Mouse (Mus musculus) ovary, postnatal 14 days (tissue): Measurements from ENCODE around the gene Ablim1.

Source experiments
- DNase-seq: peaks from one replicate; pipeline ENCODE4 v3.0.0; 2022; ENCODE audit warnings: low spot score

The Ablim1 gene

DNA sequence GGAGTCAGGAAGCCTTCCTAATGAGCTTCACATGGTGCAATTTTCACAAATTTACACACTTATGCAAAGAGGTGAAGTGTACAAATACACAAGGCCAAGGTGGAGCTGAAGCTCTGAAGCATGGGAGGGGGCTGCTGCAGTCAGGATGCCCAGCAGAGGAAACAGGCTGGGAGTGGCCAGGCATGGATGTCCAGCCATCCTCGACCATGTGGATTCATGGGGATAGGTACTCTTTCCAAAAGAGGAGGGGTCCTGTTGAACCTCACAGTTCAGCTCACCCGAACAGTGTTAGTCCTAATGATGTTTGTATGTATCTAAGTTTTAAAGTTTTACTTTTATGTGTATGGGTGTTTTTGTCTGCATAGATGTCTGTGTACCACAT lies 190.6 kb downstream of the Ablim1 start:
- DNase-seq, result no peak

DNA sequence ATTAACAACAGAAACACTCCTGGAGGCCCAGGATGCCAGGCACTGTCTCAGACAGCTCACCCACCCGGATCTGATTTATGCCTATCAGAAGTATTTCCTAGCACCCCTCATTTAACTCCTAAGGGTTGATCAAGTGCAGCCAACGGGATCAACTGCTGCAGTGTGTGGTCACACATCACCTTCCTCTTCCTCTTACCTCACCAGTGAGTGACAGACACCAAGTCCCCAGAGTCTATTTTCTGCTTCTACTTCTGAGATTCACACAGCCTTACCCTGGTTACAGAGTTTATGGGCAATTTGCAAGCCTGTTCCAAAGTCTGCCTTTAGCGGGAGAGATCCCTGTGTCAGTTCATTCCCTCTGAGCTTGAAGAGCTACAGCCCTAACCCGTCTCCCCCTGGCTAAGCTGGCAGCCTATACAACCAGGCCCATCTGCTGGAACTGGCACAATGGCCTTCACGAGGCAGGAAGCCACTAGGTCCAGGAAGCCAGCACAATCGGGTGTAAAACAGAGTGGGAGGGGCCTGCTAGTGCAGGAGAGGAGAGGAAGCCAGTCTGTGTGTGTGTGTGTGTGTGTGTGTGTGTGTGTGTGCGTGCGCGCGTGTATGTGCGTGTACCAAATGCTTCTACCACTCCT lies 191.1 kb downstream of the Ablim1 start:
- DNase-seq, result no peak

DNA sequence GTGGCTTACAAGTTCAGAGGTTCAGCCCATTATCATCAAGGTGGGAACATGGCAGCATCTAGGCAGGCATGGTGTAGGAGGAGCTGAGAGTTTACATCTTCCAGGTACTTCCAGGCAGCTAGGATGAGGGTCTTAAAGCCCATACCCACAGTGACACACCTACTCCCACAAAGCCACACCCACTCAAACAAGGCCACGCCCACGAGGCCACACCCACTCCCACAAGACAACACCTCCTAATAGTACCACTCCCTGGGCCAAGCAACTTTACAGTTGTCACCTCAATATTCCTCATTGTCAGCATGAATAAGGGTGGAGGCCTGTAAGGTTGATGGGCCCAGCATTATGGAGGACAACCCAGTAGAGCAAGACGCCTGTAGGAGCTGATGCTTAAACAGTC lies 192.5 kb downstream of the Ablim1 start:
- DNase-seq, result no peak

DNA sequence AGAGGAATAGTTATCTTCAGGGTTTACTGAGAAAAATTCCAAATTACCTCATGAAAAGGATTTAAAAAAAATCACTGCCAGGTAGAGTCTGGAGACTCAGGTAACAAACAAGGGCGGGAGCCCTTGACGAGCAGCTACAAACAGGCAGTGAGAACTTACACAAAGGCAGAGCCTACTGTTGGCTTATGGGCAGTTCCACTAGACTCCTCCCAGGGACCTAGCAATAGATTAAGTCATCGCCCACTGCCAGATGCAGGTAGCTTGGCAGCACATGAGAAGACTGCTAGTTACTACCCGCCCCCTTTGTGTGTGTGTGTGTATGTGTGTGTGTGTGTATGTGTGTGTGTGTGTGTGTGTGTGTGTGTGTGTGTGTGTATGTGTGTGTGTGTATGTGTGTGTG lies 193.7 kb downstream of the Ablim1 start:
- no peak for DNase-seq

DNA sequence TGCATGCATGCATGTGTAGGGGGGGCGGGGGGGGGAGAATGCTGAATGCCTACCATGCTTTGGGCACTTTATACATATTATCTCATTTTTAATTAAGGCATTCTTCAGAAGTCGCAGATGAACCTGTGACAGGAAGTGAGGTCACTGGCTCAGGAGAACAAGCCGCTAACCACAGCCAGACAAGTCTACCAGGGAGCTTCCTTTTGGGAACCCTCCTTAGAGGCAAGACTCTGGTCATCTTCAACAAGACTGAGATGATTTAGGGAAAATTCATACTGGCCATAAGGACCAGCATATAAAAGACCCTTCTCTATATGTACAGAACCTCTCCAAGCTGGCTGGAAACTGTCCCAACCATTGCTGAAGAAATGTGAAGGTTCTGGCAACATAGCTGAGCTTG lies 195.1 kb downstream of the Ablim1 start:
- no peak for DNase-seq

- peak; percentile 63 for DNase-seq
These were observed 195.7 kb downstream of the Ablim1 start for GRCm38 (mm10) chr19:57118785-57119565.

DNA sequence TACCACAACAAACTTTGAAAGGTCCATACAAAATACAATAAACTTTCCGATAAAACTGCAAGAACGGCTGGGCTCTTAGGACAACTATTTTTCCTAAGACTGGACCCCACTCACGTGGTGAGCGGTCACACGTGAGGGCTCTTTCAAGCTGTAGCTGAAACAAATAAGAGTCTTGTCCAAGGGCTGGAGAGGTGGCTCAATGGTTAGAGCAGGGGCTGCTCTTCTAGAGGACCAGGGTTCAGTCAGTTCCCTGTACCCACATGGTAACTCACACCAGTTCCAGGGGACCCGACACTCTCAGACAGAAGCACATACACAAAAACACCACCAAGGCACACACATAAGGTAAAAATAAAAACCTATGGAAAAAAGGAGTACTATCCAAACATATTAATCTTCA lies 197.0 kb downstream of the Ablim1 start:
- no peak for DNase-seq

GRCm38 (mm10) chr19:57116871-57117501 lies 197.7 kb downstream of the Ablim1 start:
- DNase-seq, result no peak

DNA sequence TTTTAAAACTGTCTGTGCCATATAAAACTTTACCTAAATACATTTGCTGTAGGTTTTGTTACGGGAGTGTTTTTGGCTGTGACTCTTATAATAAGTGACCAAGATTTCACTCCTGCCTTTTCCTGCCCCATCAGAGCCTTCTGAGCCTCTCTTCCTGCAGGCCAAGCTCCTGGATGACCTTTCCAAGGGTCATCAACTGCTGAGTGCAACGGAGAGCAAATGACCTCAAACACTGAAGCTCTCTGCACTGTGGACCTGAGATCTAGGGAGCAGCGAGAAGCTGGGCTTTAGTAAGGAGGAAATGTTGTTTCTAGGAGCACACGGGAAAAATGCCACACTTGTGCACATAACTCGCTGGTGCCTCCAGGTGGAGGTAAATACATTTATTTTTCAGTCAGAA lies 199.0 kb downstream of the Ablim1 start:
- DNase-seq, result no peak

GRCm38 (mm10) chr19:57114951-57115350 lies 199.8 kb downstream of the Ablim1 start:
- DNase-seq, result no peak

DNA sequence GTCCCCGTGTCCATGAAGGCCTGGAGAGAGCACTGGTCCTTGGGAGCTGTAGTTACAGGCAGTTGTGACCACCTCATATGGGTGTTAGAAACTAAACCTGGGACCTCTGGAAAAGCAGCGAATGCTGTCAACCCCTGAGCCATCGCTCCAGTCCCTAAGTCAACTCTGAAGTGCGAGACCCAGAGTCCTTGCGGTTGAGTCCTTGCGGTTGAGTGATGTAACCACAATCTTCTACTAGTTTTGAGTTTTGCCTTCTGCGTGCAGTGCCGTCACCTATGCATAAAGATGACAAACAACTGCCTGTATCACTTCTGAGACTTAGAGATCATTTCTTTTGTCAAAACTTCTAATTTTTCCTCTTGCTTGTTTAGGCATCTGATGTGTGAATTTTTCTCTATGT lies 200.7 kb downstream of the Ablim1 start:
- DNase-seq, result no peak

- DNase-seq, result no peak
These were observed 201.8 kb downstream of the Ablim1 start for GRCm38 (mm10) chr19:57112816-57113406.

DNA sequence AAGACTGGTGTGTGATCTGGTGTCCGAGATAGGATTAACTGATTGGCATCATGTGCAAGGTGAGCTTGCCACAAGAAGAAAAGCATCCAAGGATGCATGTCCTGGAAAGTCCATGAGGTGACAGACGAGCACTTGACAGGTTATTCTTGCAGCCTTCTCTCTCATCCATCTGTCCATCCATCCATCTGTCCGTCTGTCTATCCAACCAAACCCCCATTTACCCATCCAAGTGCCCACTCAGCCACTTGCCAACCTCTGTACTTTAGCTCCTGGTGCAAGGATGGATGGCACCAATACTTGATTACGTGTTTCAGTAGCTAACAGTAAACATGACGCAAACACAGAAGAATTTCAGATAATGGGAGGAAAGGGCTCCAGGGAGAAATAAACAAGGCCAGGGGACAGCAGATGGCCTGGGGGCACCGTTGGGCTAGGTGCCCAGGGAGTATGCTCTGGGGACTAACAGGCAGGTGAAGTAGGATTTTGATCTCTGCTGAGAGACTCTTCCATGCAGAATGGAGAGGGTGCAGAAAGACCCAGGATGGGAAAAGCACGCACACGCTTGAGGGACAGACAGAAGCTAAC lies 202.4 kb downstream of the Ablim1 start:
- no peak for DNase-seq

GRCm38 (mm10) chr19:57111301-57111700 lies 203.4 kb downstream of the Ablim1 start:
- DNase-seq, result no peak

DNA sequence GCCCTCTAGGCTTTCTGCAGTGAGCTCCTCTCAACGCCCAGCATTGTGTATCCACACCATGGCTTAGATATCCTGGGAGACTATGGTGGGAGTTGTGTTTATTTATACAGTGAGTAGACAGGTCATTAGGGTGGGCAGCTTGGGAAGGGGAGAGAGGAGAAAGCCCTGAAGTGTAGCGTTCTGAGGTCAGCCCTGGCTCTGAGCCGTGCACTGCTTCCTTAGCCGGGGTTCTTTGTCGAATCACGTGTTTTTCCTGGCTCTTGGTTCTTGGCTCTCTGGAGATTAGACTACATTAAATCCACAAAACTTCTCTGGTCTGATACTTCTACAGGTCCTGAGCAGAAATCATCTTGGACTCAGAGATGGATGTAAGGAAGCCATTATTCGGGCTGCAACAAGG lies 205.1 kb downstream of the Ablim1 start:
- DNase-seq, result no peak

DNA sequence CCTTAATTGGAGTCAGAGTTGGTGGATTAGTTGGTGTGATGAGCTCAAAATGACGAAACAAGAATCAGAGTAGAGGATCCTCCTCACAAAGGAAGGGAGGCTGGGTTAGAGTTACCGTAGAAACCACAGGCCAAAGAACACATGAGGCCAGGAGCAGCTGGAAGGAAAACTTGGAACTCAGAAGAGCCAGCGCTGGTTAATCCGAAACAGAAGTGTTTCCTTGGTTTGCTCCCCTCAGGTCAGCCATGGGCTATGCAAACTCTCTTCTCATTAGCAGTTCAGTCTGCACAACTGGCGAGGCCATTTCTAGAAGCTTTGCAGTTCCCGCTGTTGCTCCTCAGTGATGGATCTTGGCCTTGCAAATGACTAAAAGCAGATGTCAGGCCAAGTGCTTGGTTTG lies 208.2 kb downstream of the Ablim1 start:
- no peak for DNase-seq

DNA sequence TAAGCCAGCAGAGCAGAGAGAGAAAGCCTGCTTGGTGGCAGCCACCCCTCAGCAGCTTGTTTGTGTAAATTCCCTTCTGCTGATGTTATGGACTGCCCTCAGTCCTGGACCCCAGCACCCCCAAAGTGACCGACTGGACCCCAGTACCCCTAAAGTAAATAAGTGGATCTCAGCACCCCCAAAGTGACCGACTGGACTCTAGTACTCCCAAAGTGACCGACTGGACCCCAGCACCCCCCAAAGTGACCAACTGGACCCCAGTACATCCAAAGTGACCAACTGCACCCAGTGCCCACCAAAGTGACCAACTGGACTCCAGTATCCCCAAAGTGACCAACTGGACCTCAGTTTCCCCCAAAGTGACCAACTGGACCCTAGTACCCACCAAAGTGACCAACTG lies 208.7 kb downstream of the Ablim1 start:
- no peak for DNase-seq

DNA sequence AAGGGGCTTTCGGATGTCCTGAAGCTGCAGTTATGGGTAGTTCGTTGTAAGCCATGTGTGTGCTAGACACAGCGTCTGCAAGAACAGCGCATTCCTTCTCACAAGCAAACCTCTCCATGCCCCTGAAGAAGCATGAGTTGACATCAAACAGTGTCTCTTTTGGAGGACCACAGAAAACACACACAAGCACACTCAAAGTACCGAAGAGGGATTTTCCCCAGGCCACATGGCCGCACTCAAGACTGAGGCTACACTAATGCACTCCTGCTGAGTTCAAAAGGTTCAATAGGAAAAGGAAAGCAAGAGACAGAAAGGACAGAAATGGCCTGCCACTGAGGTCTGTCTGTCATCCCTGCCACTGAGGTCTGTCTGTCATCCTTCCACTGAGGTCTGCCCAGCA lies 209.6 kb downstream of the Ablim1 start:
- no peak for DNase-seq

DNA sequence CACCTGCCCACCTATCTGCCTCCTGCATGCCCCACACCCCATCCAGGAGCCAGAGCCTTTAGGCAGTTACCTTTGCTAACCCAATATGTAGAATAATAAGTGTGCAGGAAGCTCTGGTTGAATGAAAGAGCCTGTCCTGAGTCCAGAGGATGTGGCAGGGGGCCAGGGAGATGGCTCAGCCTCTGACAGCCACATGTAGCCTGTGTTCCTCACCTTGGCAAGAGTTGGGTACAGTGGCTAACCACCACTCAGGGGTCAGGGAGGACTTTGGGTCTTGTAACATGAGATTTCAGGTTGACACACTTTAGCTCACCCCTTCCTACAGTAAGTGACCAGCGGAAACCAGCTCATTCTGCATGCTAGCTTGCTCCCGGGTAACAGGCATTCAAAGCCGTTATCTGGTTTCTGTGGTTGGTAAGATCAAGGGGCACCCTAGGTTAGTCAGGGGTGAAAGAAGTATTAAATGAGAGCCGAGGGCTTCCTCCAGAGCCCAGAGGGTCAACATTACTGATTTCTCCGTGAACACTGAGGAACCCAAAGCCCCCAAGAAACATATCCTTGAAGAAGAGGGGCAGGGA lies 210.5 kb downstream of the Ablim1 start:
- DNase-seq, result no peak

- DNase-seq, result no peak
These were observed 211.3 kb downstream of the Ablim1 start for GRCm38 (mm10) chr19:57103360-57103958.

GRCm38 (mm10) chr19:57101986-57102385 lies 212.7 kb downstream of the Ablim1 start:
- no peak for DNase-seq
